Mouse (Mus musculus) cerebellum, postnatal 25 days (tissue): ENCODE measurements around the gene Rsrp1.

Source experiments
- DNase-seq, 2 experiments: peaks; one replicate each; pipeline ENCODE4 v3.0.0; 2021; ENCODE audit warnings: mixed read lengths in 2 of 2

Gene Rsrp1

DNA sequence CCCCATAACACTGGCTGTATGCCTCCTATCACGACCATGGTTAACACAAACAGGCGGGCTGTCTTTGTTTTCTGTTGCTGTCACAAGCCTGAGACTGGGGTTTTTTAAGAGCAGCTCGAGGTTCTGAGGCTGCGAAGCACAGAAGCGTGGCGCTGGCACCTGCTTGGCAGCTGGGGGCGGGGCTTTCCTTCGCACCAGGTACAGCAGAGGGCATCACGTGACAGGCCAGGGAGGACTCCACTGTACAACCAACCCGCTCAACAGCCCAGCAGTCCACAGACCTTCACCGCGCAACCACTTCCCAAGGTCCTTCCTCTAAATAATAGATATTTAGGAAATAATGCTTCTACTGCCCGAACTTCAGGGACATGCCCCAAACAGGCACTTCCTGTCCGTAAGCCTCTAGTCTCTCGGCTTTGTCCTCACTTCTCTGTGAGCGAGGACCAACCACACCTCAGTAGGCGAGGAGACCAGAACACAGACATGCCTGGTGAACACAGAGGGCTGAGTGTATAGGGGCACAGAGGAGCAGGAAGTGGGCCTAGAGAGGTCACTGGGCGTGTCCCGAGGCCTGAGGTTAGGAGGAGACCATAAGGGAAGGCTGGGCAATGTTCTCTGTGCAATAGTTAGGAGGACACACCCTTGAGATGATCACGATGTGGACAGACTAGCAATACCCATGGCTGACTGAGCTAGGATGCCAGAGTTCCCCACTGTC lies 44.7 kb downstream of the Rsrp1 start:
- DNase-seq: no peak

DNA sequence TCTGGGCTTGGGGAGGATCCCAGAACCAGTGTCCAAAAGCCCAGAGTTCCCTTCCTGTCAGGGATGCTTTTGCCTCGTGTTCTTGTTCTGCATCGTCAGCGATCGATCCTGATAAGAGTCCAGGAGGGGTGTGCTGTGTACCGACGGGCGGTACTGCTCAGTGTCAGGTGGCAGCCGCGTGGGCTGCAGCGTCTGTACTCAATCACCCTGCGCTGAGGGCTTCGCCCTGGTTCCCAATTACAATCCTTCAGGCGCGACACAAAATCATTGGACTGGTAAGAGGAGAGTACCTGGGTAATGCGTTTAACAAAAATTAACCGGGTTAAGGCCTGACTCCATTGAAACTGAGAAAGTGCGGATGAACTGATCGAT lies 45.2 kb downstream of the Rsrp1 start:
- DNase-seq: no peak

DNA sequence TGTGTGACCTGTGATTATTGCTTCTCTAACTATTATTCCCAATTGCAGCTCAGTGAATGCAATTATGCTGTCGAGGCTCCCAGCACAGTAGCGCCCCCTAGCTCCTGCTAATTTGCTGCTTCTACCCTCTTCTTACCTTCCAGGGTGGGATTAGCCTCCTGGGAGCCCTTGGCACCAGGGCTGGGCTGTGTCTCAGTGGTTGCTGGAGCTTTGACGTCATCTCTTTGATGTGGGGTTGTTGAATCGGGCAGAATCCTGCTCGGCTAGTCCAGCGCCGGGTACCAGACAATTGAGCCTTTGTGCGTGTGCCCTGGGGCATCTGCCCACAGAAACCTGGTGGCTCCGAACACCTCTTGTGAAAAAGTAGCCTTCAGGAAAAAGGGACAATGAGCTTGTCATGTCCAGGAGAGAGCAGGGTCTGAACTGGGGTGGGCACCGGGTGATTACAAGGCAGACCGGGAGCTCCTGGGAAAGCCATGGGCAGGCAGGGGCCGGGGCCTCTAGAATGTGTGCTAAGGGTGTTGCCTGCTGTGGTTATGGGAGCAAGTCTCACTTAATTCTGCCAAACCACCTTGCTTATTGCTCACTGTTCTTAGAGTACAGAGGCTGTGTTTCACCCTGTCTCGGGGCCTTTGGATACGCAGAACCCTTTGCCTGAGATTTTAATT lies 52.0 kb downstream of the Rsrp1 start:
- peak in 1 of 2 experiments; percentile 45 for DNase-seq

DNA sequence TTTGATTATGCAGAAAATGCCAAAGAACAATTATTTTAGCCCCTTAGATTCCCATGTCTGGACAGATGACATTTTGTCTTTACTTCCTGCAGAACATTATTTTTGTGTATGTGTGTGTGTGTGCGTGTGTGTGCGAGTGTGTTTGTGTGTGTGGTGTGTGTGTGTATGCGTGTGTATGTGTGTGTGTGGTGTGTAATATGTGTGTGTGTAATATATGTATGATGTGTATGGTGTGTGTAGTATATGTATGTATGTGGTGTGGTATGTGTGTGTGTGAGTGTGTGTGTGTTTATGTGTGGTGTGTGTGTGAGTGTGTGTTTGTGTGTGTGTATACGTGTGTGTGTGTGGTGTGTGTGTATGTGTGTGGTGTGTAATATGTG lies 52.5 kb downstream of the Rsrp1 start:
- no peak for DNase-seq
